Mouse (Mus musculus): ENCODE measurements around the gene Pacrg.

- TF ChIP-seq CTCF (IDR thresholded peaks at IDR 0.05; ENCODE audit: control insufficient read depth, insufficient read depth, insufficient replicate concordance, low read depth, low read length) (no peak), POLR2A (IDR thresholded peaks at IDR 0.05; ENCODE audit: control insufficient read depth, low read depth, low read length) (no peak)
These were observed 118.5 kb downstream of the Pacrg start for GRCm38 (mm10) chr17:10721562-10721961.
